29 mouse cellular contexts compared by ENCODE assay signal in genomic region chr19:3651989-3652388, GRCm38 (mm10).
"Had no signal": no experiment of that assay in that cellular context is flagged by ENCODE, and none has a peak within 500 bp of the region (broad histone marks: within the 10 kb centered on the region; RNA-seq: fewer than 3 reads in every experiment).

No protein-coding gene starts in this region.

- H3K9me3 ChIP-seq: heart, embryonic 13.5 days; heart, embryonic 15.5 days; hindbrain, embryonic 13.5 days; hindbrain, embryonic 15.5 days; intestine, embryonic 15.5 days had no signal

- H3K4me2 ChIP-seq: heart, embryonic 11.5 days; heart, embryonic 12.5 days; heart, embryonic 13.5 days; heart, embryonic 15.5 days; hindbrain, embryonic 12.5 days; hindbrain, embryonic 13.5 days; hindbrain, embryonic 14.5 days; hindbrain, embryonic 15.5 days; intestine, embryonic 15.5 days had no signal

- DNase-seq: heart, adult 2 months; heart, postnatal 14 days; heart, postnatal 36 days; heart, postnatal 4 days; kidney, adult 11 months; kidney, adult 9 months; kidney, postnatal 10 days; kidney, postnatal 4 days; layer of hippocampus, adult 9-11 months; layer of hippocampus, postnatal 36 days had no signal

- H3K9ac ChIP-seq: heart, embryonic 12.5 days; heart, embryonic 13.5 days; heart, embryonic 15.5 days; hindbrain, embryonic 12.5 days; hindbrain, embryonic 13.5 days; hindbrain, embryonic 14.5 days; hindbrain, embryonic 15.5 days; intestine, embryonic 15.5 days had no signal

- H3K4me1 ChIP-seq: hindbrain, embryonic 13.5 days; hindbrain, embryonic 15.5 days had no signal

- H3K27me3 ChIP-seq: heart, embryonic 12.5 days; heart, embryonic 13.5 days; heart, embryonic 15.5 days; hindbrain, embryonic 12.5 days; hindbrain, embryonic 13.5 days; hindbrain, embryonic 15.5 days; intestine, embryonic 15.5 days had no signal

- H3K27ac ChIP-seq: heart, adult 2 months; heart, embryonic 10.5 days; heart, embryonic 13.5 days; heart, embryonic 15.5 days; hindbrain, embryonic 10.5 days; hindbrain, embryonic 12.5 days; hindbrain, embryonic 13.5 days; hindbrain, embryonic 14.5 days; hindbrain, embryonic 15.5 days; hindbrain, postnatal 0 days; intestine, embryonic 15.5 days; kidney, postnatal 0 days; layer of hippocampus, adult 2 months; left cerebral cortex, adult 2 months had no signal

- H3K4me3 ChIP-seq: heart, adult 2 months; heart, embryonic 10.5 days; heart, embryonic 12.5 days; heart, embryonic 13.5 days; heart, embryonic 15.5 days; hindbrain, embryonic 10.5 days; hindbrain, embryonic 12.5 days; hindbrain, embryonic 13.5 days; hindbrain, embryonic 15.5 days; intestine, embryonic 15.5 days; layer of hippocampus, adult 2 months; left cerebral cortex, adult 2 months had no signal

- ATAC-seq: hindbrain, embryonic 16.5 days; hindbrain, postnatal 0 days; inflammation-experienced regulatory T-cells, adult 6 months; intestine, embryonic 15.5 days; intestine, embryonic 16.5 days; intestine, postnatal 0 days had no signal
